8 mouse cellular contexts compared by ENCODE assay signal in the genomic region with DNA sequence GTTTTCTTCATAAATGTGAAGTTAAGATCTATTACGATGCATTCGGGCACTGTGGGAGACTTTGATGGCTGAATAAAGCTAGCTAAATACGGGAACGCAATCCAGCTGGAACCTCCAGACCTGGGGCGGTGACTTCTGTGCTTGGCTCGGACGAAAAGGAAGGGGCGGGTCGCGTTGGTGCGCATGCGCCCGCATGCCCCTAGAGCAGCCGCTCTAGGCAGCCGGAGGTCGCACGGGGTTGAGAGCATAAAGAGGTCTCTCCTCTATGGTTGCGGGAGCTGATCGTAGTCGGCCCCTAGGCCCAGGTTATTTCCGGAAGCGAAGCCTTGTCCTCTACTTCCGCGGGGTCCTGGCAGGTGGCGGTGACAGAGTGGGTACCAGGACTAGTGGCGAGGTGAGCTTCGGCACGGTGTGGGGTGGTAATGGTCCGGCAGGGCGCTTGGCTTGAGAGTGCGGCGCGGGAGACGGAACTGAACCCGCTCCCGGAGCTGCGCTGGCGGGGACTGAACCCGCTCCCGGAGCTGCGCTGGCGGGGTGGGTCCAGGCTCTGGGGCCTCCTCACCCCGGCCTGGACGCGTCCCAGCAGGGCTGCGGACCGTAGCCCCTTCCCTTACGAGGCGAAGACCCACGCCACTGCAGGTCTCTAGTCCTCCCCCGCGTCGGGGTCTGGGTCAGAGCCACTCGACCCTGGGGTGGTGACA. TPM values are rescaled to one million over a fixed set of nuclear protein-coding genes. Genes with fewer than 3 reads are reported as not detected.
A peak's percentile ranks its signal among the peaks of the same experiment; 100 is the strongest.
DNase-seq lines count a peak whose midpoint lies in the region; ATAC-seq and TF ChIP-seq lines count a peak whose summit lies in the region.

A gene (plus strand): TSS at position 174 of the 701 bp plus-strand sequence.
A gene (plus strand): TSS at position 245 of the 701 bp plus-strand sequence.

- H3K9ac ChIP-seq in ES-E14 (ENCODE audit: insufficient read depth, low read depth, low read length, poor library complexity, severe bottlenecking) = peak within 1 kb of the TSS; percentile 92
- H3K9ac ChIP-seq in forebrain, embryonic 15.5 days (replicated peaks) = peak within 1 kb of the TSS; percentile 79
- peak within 1 kb of the TSS; percentile 92 for H3K9ac ChIP-seq in lung, embryonic 14.5 days

- 0% methylated on average over 54 of the region's 54 CpGs for WGBS in forebrain, embryonic 15.5 days
- under 1% methylated on average over 54 of the region's 54 CpGs for WGBS in lung, embryonic 14.5 days
- under 1% methylated on average over 54 of the region's 54 CpGs for WGBS in olfactory bulb, adult 2 months
- under 1% methylated on average over 54 of the region's 54 CpGs for WGBS in thymus, adult 2 months

- H3K4me2 ChIP-seq in forebrain, embryonic 15.5 days (replicated peaks) = peak within 1 kb of the TSS; percentile 71
- peak within 1 kb of the TSS; percentile 75 for H3K4me2 ChIP-seq in lung, embryonic 14.5 days

- H3K27me3 ChIP-seq in forebrain, embryonic 15.5 days = no peaks in the 10 kb centered on the region
- H3K27me3 ChIP-seq in lung, embryonic 14.5 days (ENCODE audit: insufficient read depth, low read length) = no peaks in the 10 kb centered on the region
- H3K27me3 ChIP-seq in thymus, adult 2 months (ENCODE audit: control insufficient read depth, insufficient read depth, low read length) = no peaks in the 10 kb centered on the region

- peak; percentile 83 for TF ChIP-seq POLR2A in olfactory bulb, adult 2 months (IDR thresholded peaks at IDR 0.05; ENCODE audit: insufficient read depth, low read depth, low read length)
- TF ChIP-seq POLR2A in thymus, adult 2 months (IDR thresholded peaks at IDR 0.05; ENCODE audit: control insufficient read depth, extremely low read depth, insufficient read depth, low read length, poor library complexity) = peak; percentile 90

- peak; percentile 93 for ATAC-seq in forebrain, embryonic 15.5 days (replicated peaks)
- ATAC-seq in lung, embryonic 14.5 days (ENCODE audit: insufficient read depth) = peak; percentile 92

- in situ Hi-C loops in ES-E14 (cut with MboI; ENCODE audit: low sequenced_read_pairs in 2 of 2, unreplicated experiment in 2 of 2) = no loop called here

- H3K36me3 ChIP-seq in ES-E14 (ENCODE audit: control insufficient read depth, insufficient read depth, low read length, poor library complexity, severe bottlenecking) = peaks cover 2% of the 10 kb centered on the region; the same call in 1 of the 2 replicates
- H3K36me3 ChIP-seq in forebrain, embryonic 15.5 days = peaks cover 8% of the 10 kb centered on the region; the same call in 1 of the 2 replicates
- H3K36me3 ChIP-seq in lung, embryonic 14.5 days (ENCODE audit: insufficient read depth) = peaks cover 5% of the 10 kb centered on the region
- peaks cover 3% of the 10 kb centered on the region for H3K36me3 ChIP-seq in thymus, adult 2 months (ENCODE audit: control insufficient read depth, insufficient read depth, low read length)

- H3K4me3 ChIP-seq in ES-E14 (ENCODE audit: insufficient read depth in 1 of 2, low read depth in 1 of 2, low read length in 2 of 2, poor library complexity in 1 of 2, severe bottlenecking in 1 of 2) = peak within 1 kb of the TSS; percentile 80 to 91
- peak within 1 kb of the TSS; percentile 96 for H3K4me3 ChIP-seq in forebrain, embryonic 15.5 days
- peak within 1 kb of the TSS; percentile 99 for H3K4me3 ChIP-seq in layer of hippocampus, adult 2 months
- H3K4me3 ChIP-seq in lung, embryonic 14.5 days (ENCODE audit: low read depth, low read length) = peak within 1 kb of the TSS; percentile 97
- peak within 1 kb of the TSS; percentile 63 for H3K4me3 ChIP-seq in olfactory bulb, adult 2 months (ENCODE audit: insufficient read depth, low read depth, low read length)
- peak within 1 kb of the TSS; percentile 96 for H3K4me3 ChIP-seq in thymus, adult 2 months (ENCODE audit: control insufficient read depth, insufficient read depth, low read length)

- H3K27ac ChIP-seq in ES-E14 (ENCODE audit: insufficient read depth, low read depth, low read length, poor library complexity, severe bottlenecking) = peak within 1 kb of the TSS; percentile 34
- peak within 1 kb of the TSS; percentile 88 for H3K27ac ChIP-seq in forebrain, embryonic 15.5 days (replicated peaks)
- H3K27ac ChIP-seq in layer of hippocampus, adult 2 months = peak within 1 kb of the TSS; percentile 98
- H3K27ac ChIP-seq in lung, embryonic 14.5 days (ENCODE audit: low read depth) = peak within 1 kb of the TSS; percentile 92
- H3K27ac ChIP-seq in olfactory bulb, adult 2 months (ENCODE audit: insufficient read depth, low read depth, low read length) = peak within 1 kb of the TSS; percentile 77
- H3K27ac ChIP-seq in thymus, adult 2 months (ENCODE audit: control insufficient read depth, insufficient read depth, low read length) = peak within 1 kb of the TSS; percentile 25

- H3K9me3 ChIP-seq in ES-E14 (ENCODE audit: control insufficient read depth, insufficient read depth, low read depth, low read length) = no peaks in the 10 kb centered on the region
- H3K9me3 ChIP-seq in forebrain, embryonic 15.5 days = no peaks in the 10 kb centered on the region
- H3K9me3 ChIP-seq in lung, embryonic 14.5 days (ENCODE audit: low read depth, low read length) = no peaks in the 10 kb centered on the region

- TF ChIP-seq CTCF in layer of hippocampus, adult 2 months (conservative IDR thresholded peaks at IDR 0.05) = no peak
- TF ChIP-seq CTCF in lung, embryonic 14.5 days (IDR thresholded peaks at IDR 0.05; ENCODE audit: low read depth) = no peak
- TF ChIP-seq CTCF in olfactory bulb, adult 2 months (IDR thresholded peaks at IDR 0.05; ENCODE audit: insufficient read depth, low read depth, low read length) = no peak
- TF ChIP-seq CTCF in thymus, adult 2 months (IDR thresholded peaks at IDR 0.05; ENCODE audit: borderline replicate concordance, control insufficient read depth, extremely low read depth, insufficient read depth, low read length, poor library complexity) = 0 out of 2 replicates have a peak, but pooled peaks have one; percentile 10

- intact Hi-C loops in heart, postnatal 36 days (cut with DNase I) = loop anchor here (5.0 kb wide), 2 partner anchors 145 to 225 kb away; a partner anchor contains a TSS

- H3K4me1 ChIP-seq in ES-E14 (ENCODE audit: control insufficient read depth in 2 of 2, insufficient read depth in 2 of 2, low read length in 2 of 2, poor library complexity in 1 of 2) = peaks cover 0 to 6% of the 10 kb centered on the region in 2 experiments; a peak in 1 of 4 replicates
- H3K4me1 ChIP-seq in forebrain, embryonic 15.5 days = peaks cover 25% of the 10 kb centered on the region
- H3K4me1 ChIP-seq in lung, embryonic 14.5 days (ENCODE audit: insufficient read depth) = 0 out of 2 replicates have a peak, but pooled peaks cover 4% of the 10 kb centered on the region
- H3K4me1 ChIP-seq in olfactory bulb, adult 2 months (ENCODE audit: control insufficient read depth, insufficient read depth, low read length) = peaks cover 4% of the 10 kb centered on the region; the same call in 1 of the 2 replicates
- H3K4me1 ChIP-seq in thymus, adult 2 months (replicated peaks; ENCODE audit: control insufficient read depth, insufficient read depth, low read length) = peaks cover 10% of the 10 kb centered on the region

- DNase-seq in ES-E14 (ENCODE audit: low read depth, low spot score) = peak; percentile 87
- DNase-seq in cerebellum, adult 11-12 months = peak; percentile 94
- DNase-seq in heart, postnatal 36 days = peak; percentile 88 to 89
- DNase-seq in layer of hippocampus, adult 2 months (ENCODE audit: low spot score in 2 of 2) = peak; percentile 86 to 92
- DNase-seq in lung, embryonic 14.5 days = peak; percentile 98
- DNase-seq in thymus, adult 2 months = peak; percentile 90

TF ChIP-seq in ES-E14, 5 proteins besides CTCF, POLR2A, EP300 and RAD21:
- TF ChIP-seq ZNF384 (IDR thresholded peaks at IDR 0.05; ENCODE audit: low read depth, low read length) (no peak), HCFC1 (IDR thresholded peaks at IDR 0.05; ENCODE audit: borderline replicate concordance, insufficient read depth, low read length) (0 out of 2 replicates have a peak, but pooled peaks have one; percentile 51)

RNA-seq across cellular contexts. Expression of the first gene that starts in this region (rescaled TPM):
- total RNA-seq in ES-E14 (2012; rRNA removed) = 39.4 and 45.5 TPM in 2 replicates
- polyA plus RNA-seq in forebrain, embryonic 15.5 days (2015; fragmentation: Nextera tagmentation; extraction: Ambion mirVana) = 52.7 and 53.1 TPM in 2 replicates
- 10 to 100 TPM; 50.5 to 54.8 TPM for total RNA-seq in heart, postnatal 36 days (2021)
- total RNA-seq in layer of hippocampus, adult 2 months (2021) = 10 to 100 TPM; 40.0 to 45.2 TPM
- 41.2 and 42.2 TPM in 2 replicates for polyA plus RNA-seq in lung, embryonic 14.5 days (2014; fragmentation: Nextera tagmentation; extraction: Ambion mirVana)
- not detected in 2 replicates for polyA plus RNA-seq in olfactory bulb, adult 2 months (2012; ENCODE audit: insufficient read depth, insufficient read length, low replicate concordance, missing spikeins)
- 29.6 and 32.0 TPM in 2 replicates for polyA plus RNA-seq in thymus, adult 2 months (2012; rRNA removed)

RNA-seq across cellular contexts. Expression of the second gene that starts in this region (rescaled TPM):
- 7.8 and 10.9 TPM in 2 replicates for total RNA-seq in ES-E14 (2012; rRNA removed)
- 7.0 and 8.4 TPM in 2 replicates for polyA plus RNA-seq in forebrain, embryonic 15.5 days (2015; fragmentation: Nextera tagmentation; extraction: Ambion mirVana)
- 1 to 10 TPM; 2.5 to 3.4 TPM for total RNA-seq in heart, postnatal 36 days (2021)
- 1 to 10 TPM; 3.5 to 4.0 TPM for total RNA-seq in layer of hippocampus, adult 2 months (2021)
- polyA plus RNA-seq in lung, embryonic 14.5 days (2014; fragmentation: Nextera tagmentation; extraction: Ambion mirVana) = 6.2 and 6.6 TPM in 2 replicates
- not detected in 2 replicates for polyA plus RNA-seq in olfactory bulb, adult 2 months (2012; ENCODE audit: insufficient read depth, insufficient read length, low replicate concordance, missing spikeins)
- polyA plus RNA-seq in thymus, adult 2 months (2012; rRNA removed) = 3.0 and 4.2 TPM in 2 replicates

Comparison
In these comparisons a context has a peak if more than half of its experiments do, and no peak if none do; other contexts are left out.
1. Peak in every context shown above with its lines: DNase-seq, ATAC-seq, H3K4me3 ChIP-seq and H3K27ac ChIP-seq.
2. H3K27ac ChIP-seq: peak in every context shown above with its lines; median percentile 98 in layer of hippocampus, adult 2 months; 92 in lung, embryonic 14.5 days; 88 in forebrain, embryonic 15.5 days; 77 in olfactory bulb, adult 2 months; 34 in ES-E14; 25 in thymus, adult 2 months.